11 mouse cellular contexts compared by ENCODE assay signal in the genomic region with DNA sequence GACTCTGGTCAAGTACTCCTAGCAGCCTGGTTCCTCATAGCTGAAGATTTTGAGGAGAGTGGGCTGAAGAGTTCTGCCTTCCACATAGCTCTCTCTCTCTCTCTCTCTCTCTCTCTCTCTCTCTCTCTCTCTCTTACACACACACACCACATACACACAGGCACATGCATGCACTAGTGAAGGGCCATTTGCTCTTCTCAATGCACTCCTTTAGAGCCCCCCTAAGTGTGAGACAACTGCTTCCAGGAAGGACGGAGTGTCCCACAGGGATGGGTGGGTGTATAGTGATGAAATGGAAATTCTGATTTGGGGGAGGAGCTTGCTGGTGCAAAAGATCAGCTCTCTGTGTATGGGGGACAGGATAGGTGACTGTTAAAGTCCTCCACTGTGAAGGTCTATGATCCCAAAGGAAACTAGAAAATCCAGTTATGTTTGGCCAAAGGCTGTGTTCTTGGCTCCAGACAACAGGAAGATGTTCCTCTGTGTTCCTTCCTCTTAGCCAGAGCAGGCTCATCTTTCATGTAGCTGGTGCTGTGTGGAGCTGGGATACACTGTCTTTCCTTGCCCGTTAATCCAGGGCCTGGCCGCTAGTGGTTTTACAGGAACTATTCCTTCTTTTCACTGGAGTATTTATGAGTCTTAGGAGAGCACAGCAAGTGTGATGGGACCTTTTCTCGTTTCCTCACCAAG. TPM values are rescaled to one million over a fixed set of nuclear protein-coding genes. Genes with fewer than 3 reads are reported as not detected.
DNase-seq lines count a peak whose midpoint lies in the region; ATAC-seq and TF ChIP-seq lines count a peak whose summit lies in the region.
"Had no signal": no experiment of that assay in that cellular context is flagged by ENCODE, and none has a peak within 500 bp of the region (broad histone marks: within the 10 kb centered on the region; RNA-seq: fewer than 3 reads in every experiment).

No protein-coding gene starts in this region.

- TF ChIP-seq CTCF in lung, postnatal 0 days (IDR thresholded peaks at IDR 0.05) = no peak

- 50% methylated on average over 4 of the region's 4 CpGs for WGBS in heart, embryonic 12.5 days
- WGBS in lung, postnatal 0 days = 28% methylated on average over 4 of the region's 4 CpGs
- whole genome bisulfite sequencing in kidney, embryonic 16.5 days = 20% methylated on average over 4 of the region's 4 CpGs
- 30% methylated on average over 4 of the region's 4 CpGs for WGBS in liver, embryonic 16.5 days (ENCODE audit: insufficient replicate concordance)

- no peaks in the 10 kb centered on the region for H3K27me3 ChIP-seq in heart, embryonic 12.5 days (replicated peaks)
- no peaks in the 10 kb centered on the region for H3K27me3 ChIP-seq in lung, postnatal 0 days (replicated peaks; ENCODE audit: insufficient read depth, low read length)
- no peaks in the 10 kb centered on the region for H3K27me3 ChIP-seq in kidney, embryonic 16.5 days (ENCODE audit: insufficient read depth, low read length)
- no peaks in the 10 kb centered on the region for H3K27me3 ChIP-seq in liver, embryonic 16.5 days (ENCODE audit: control insufficient read depth, insufficient read depth, low read depth, low read length)

- no peak for DNase-seq in heart, postnatal 14 days
- DNase-seq in lung, postnatal 0 days (ENCODE audit: low spot score) = no peak
- no peak for DNase-seq in lung, adult 18-20 months
- DNase-seq in layer of hippocampus, adult 8-10 months (ENCODE audit: low spot score in 2 of 2) = no peak
- DNase-seq in layer of hippocampus, postnatal 36 days = no peak
- DNase-seq: spleen, adult 18-20 months had no signal

- H3K4me3 ChIP-seq in heart, embryonic 12.5 days = no peak overlapping the region
- H3K4me3 ChIP-seq in lung, postnatal 0 days (ENCODE audit: low read depth, low read length) = no peak overlapping the region
- no peak overlapping the region for H3K4me3 ChIP-seq in kidney, embryonic 16.5 days (ENCODE audit: low read length)
- no peak overlapping the region for H3K4me3 ChIP-seq in liver, embryonic 16.5 days (ENCODE audit: low read depth, low read length)

- intact Hi-C loops in heart, postnatal 14 days (cut with DNase I) = no loop called here

- peak; percentile 57; the same call in 1 of the 2 replicates for ATAC-seq in heart, embryonic 12.5 days (ENCODE audit: insufficient number of reproducible peaks, low FRiP score)
- peak; percentile 55 for ATAC-seq in lung, postnatal 0 days
- ATAC-seq in kidney, embryonic 16.5 days (ENCODE audit: low FRiP score, low TSS enrichment) = no peak; the same call in 1 of the 2 replicates
- ATAC-seq in liver, embryonic 16.5 days (ENCODE audit: low read depth) = peak; percentile 34

- H3K4me2 ChIP-seq in heart, embryonic 12.5 days = no peak overlapping the region
- H3K4me2 ChIP-seq in lung, postnatal 0 days (replicated peaks; ENCODE audit: low read depth, low read length) = no peak overlapping the region
- no peak overlapping the region for H3K4me2 ChIP-seq in kidney, embryonic 16.5 days (replicated peaks; ENCODE audit: low read depth, low read length)
- no peak overlapping the region for H3K4me2 ChIP-seq in liver, embryonic 16.5 days (ENCODE audit: low read depth, low read length)

- peaks cover 28% of the 10 kb centered on the region for H3K4me1 ChIP-seq in heart, embryonic 12.5 days (replicated peaks)
- H3K4me1 ChIP-seq in lung, postnatal 0 days (ENCODE audit: insufficient read depth, low read depth, low read length) = no peaks in the 10 kb centered on the region; the same call in 1 of the 2 replicates
- H3K4me1 ChIP-seq in kidney, embryonic 16.5 days (ENCODE audit: insufficient read depth, low read length) = peaks cover 9% of the 10 kb centered on the region
- no peaks in the 10 kb centered on the region; the same call in 1 of the 2 replicates for H3K4me1 ChIP-seq in liver, embryonic 16.5 days (ENCODE audit: control insufficient read depth, low read depth, low read length)

- peak overlapping the region; percentile 31 for H3K27ac ChIP-seq in heart, embryonic 12.5 days (ENCODE audit: poor library complexity, severe bottlenecking)
- peak overlapping the region; percentile 23; the same call in 1 of the 2 replicates for H3K27ac ChIP-seq in lung, postnatal 0 days (ENCODE audit: low read length)
- H3K27ac ChIP-seq in kidney, embryonic 16.5 days (ENCODE audit: low read length) = peak overlapping the region; percentile 41
- no peak overlapping the region for H3K27ac ChIP-seq in liver, embryonic 16.5 days (ENCODE audit: low read length)

- no peaks in the 10 kb centered on the region for H3K9me3 ChIP-seq in heart, embryonic 12.5 days (replicated peaks)
- no peaks in the 10 kb centered on the region for H3K9me3 ChIP-seq in lung, postnatal 0 days (ENCODE audit: low read length)
- no peaks in the 10 kb centered on the region for H3K9me3 ChIP-seq in kidney, embryonic 16.5 days (ENCODE audit: low read length)
- no peaks in the 10 kb centered on the region for H3K9me3 ChIP-seq in liver, embryonic 16.5 days (replicated peaks; ENCODE audit: control insufficient read depth, low read length)
- H3K9me3 ChIP-seq: megakaryocyte, embryonic 14.5 days had no signal

- TF ChIP-seq EP300 in lung, postnatal 0 days (IDR thresholded peaks at IDR 0.05) = no peak

- 0 out of 2 replicates have a peak, but pooled peaks cover 3% of the 10 kb centered on the region for H3K36me3 ChIP-seq in heart, embryonic 12.5 days
- no peaks in the 10 kb centered on the region for H3K36me3 ChIP-seq in lung, postnatal 0 days (ENCODE audit: insufficient read depth, low read length)
- H3K36me3 ChIP-seq in kidney, embryonic 16.5 days (ENCODE audit: insufficient read depth, low read length) = no peaks in the 10 kb centered on the region
- no peaks in the 10 kb centered on the region for H3K36me3 ChIP-seq in liver, embryonic 16.5 days (ENCODE audit: control insufficient read depth, insufficient read depth)

- H3K9ac ChIP-seq in heart, embryonic 12.5 days = no peak overlapping the region
- H3K9ac ChIP-seq in lung, postnatal 0 days (replicated peaks; ENCODE audit: low read depth) = no peak overlapping the region
- no peak overlapping the region for H3K9ac ChIP-seq in kidney, embryonic 16.5 days (replicated peaks; ENCODE audit: low read length)
- H3K9ac ChIP-seq in liver, embryonic 16.5 days (ENCODE audit: low read depth, low read length) = no peak overlapping the region

RNA-seq across cellular contexts. Expression of gene Reep1, which starts 27.7 kb away (rescaled TPM):
- polyA plus RNA-seq in heart, embryonic 12.5 days (2016; fragmentation: Nextera tagmentation; extraction: Ambion mirVana) = 22.3 and 22.9 TPM in 2 replicates
- 10 to 100 TPM; 17.3 to 18.4 TPM for total RNA-seq in heart, postnatal 14 days (2021)
- 12.6 and 13.4 TPM in 2 replicates for polyA plus RNA-seq in lung, postnatal 0 days (2015; fragmentation: Nextera tagmentation; extraction: Ambion mirVana)
- polyA plus RNA-seq in kidney, embryonic 16.5 days (2015; fragmentation: Nextera tagmentation; extraction: Ambion mirVana) = 14.1 and 14.6 TPM in 2 replicates
- 3.2 and 3.4 TPM in 2 replicates for polyA plus RNA-seq in liver, embryonic 16.5 days (2015; fragmentation: Nextera tagmentation; extraction: Ambion mirVana)
- 10 to 100 TPM; 69.8 to 75.0 (median 72.7) TPM for total RNA-seq in layer of hippocampus, adult 8-10 months (2022)
- 10 to 100 TPM; 72.9 to 75.7 TPM for total RNA-seq in layer of hippocampus, postnatal 36 days (2021)
- total RNA-seq: hematopoietic stem cell, adult 5-6 weeks had no signal
